Mouse (Mus musculus) embryonic facial prominence, embryonic 13.5 days (tissue): ENCODE results near the gene Inf2. TPM values are rescaled to one million over a fixed set of nuclear protein-coding genes. Genes with fewer than 3 reads are reported as not detected.

Experiments
- ATAC-seq: fragments of 200-750 bp; cut with Nextera tagmentation; 2 replicates; pipeline ENCODE4 v1.8.0; 2017; ENCODE audit warnings: low read depth; ENCODE audit not compliant: insufficient number of reproducible peaks, insufficient read depth, low FRiP score, low TSS enrichment
- H3K27ac ChIP-seq: fragments of 300-500 bp; sonication (generic); 2 replicates; pipeline ENCODE4 v1.5.1; 2015; ENCODE audit warnings: moderate library complexity, mild to moderate bottlenecking, inconsistent platforms
- H3K27me3 ChIP-seq: fragments of 300-500 bp; sonication (generic); 2 replicates; pipeline ENCODE4 v1.6.1; 2015; ENCODE audit warnings: mild to moderate bottlenecking, inconsistent platforms
- H3K36me3 ChIP-seq: fragments of 300-500 bp; sonication (generic); 2 replicates; pipeline ENCODE4 v1.6.1; 2015; ENCODE audit warnings: mild to moderate bottlenecking, inconsistent platforms
- H3K4me1 ChIP-seq: fragments of 300-500 bp; sonication (generic); 2 replicates; pipeline ENCODE4 v1.6.1; 2015; ENCODE audit warnings: inconsistent platforms
- H3K4me2 ChIP-seq: fragments of 300-500 bp; sonication (generic); 2 replicates; pipeline ENCODE4 v1.6.1; 2015; ENCODE audit warnings: moderate library complexity, mild to moderate bottlenecking, inconsistent platforms
- H3K4me3 ChIP-seq: fragments of 300-500 bp; sonication (generic); 2 replicates; pipeline ENCODE4 v1.5.1; 2015; ENCODE audit warnings: mild to moderate bottlenecking, inconsistent platforms
- H3K9ac ChIP-seq: fragments of 300-500 bp; sonication (generic); 2 replicates; pipeline ENCODE4 v1.6.1; 2015; ENCODE audit warnings: mild to moderate bottlenecking, inconsistent platforms
- H3K9me3 ChIP-seq: fragments of 300-500 bp; sonication (generic); 2 replicates; pipeline ENCODE4 v1.6.1; 2016; ENCODE audit warnings: inconsistent platforms
- WGBS: fragments of 180-500 bp; shearing (Covaris S2); methylation state at CpG from one replicate; pipeline ENCODE4 v1.1.7; 2015; ENCODE audit warnings: mixed read lengths; 5-methylcytosine and 5-hydroxymethylcytosine counted together
- polyA plus RNA-seq: library from polyadenylated mRNA; unstranded; fragments of >200 nt; fragmentation: Nextera tagmentation; extraction: Ambion mirVana; gene quantifications from 2 replicates; pipeline ENCODE4 v1.2.1, GENCODE M21; 2015

Inf2 gene
- polyA plus RNA-seq, 1 experiment from 2014 or later: 4.8 TPM

DNA sequence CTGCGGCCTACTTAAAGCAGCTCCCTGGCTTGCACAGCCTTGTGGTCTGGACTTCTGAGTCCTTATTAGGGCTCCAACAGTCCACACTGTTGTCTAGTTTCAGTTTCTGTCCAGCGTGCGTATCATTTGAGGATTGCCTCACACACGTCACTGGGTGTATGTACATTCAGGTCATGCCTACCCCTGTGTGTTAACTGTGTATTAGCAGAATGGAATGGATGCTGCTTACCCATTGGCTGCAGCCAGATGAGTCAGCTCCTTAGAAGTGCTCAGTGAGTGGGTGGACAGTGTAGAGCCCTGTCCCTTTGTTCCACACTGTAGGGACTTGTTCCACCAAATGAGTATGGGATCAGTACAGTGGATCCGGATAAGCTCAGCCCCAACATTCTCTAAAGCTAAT, 59.5 kb downstream of the Inf2 start:
- ATAC-seq: no peak
- peaks cover 63% of the 10 kb centered on the region for H3K36me3 ChIP-seq
- no peak overlapping the region for H3K4me3 ChIP-seq
- no peaks in the 10 kb centered on the region for H3K27me3 ChIP-seq
- 92% methylated on average over 5 of the region's 5 CpGs for WGBS
- H3K9ac ChIP-seq: no peak overlapping the region
- H3K4me2 ChIP-seq: no peak overlapping the region
- H3K4me1 ChIP-seq: peaks cover 20% of the 10 kb centered on the region
- H3K27ac ChIP-seq: no peak overlapping the region
- no peaks in the 10 kb centered on the region for H3K9me3 ChIP-seq

DNA sequence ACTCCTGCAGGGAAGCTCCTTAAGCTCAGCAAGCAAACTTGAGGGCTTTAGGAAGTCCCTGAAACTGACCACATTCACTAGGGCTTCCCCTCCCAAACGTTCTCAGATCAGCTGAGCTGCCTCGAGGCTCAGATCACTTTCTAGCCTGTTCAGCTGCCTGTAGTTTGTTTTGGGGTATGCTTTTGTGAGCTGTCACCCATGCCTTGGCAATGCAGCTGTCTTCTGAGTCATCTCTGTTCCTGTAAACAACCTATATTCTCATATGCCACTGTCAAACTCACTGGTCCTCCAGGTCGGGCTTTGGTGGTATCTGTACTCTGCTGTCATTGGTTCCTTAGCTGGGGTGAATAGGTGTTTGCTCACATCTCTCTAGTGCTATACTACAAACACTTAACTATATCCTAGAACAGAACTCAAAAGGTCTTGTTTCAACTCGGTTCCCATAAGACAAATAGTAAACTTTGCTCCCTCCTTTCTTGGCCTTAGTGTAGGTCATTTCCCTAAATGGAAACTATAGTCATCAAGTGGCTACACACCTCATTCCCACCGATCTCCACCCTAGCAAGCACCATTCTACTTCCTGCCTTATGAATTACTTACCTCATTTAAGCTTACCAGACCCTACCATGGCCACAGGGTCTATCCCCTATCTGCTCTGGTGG, 63.3 kb downstream of the Inf2 start:
- 72% methylated on average over 5 of the region's 5 CpGs for WGBS
- peaks cover 99% of the 10 kb centered on the region for H3K36me3 ChIP-seq
- no peak overlapping the region for H3K27ac ChIP-seq
- no peaks in the 10 kb centered on the region for H3K9me3 ChIP-seq
- H3K9ac ChIP-seq: no peak overlapping the region
- no peaks in the 10 kb centered on the region for H3K27me3 ChIP-seq
- H3K4me3 ChIP-seq: no peak overlapping the region
- no peaks in the 10 kb centered on the region; the same call in 1 of the 2 replicates for H3K4me1 ChIP-seq
- ATAC-seq: no peak
- H3K4me2 ChIP-seq: no peak overlapping the region

GRCm38 (mm10) chr12:112653157-112653824, 64.7 kb downstream of the Inf2 start:
- H3K4me1 ChIP-seq: no peaks in the 10 kb centered on the region
- no peak for ATAC-seq
- H3K27ac ChIP-seq: no peak overlapping the region
- no peaks in the 10 kb centered on the region for H3K9me3 ChIP-seq
- H3K4me3 ChIP-seq: no peak overlapping the region
- 57% methylated on average over 7 of the region's 7 CpGs for WGBS
- H3K9ac ChIP-seq: no peak overlapping the region
- H3K4me2 ChIP-seq: no peak overlapping the region
- H3K27me3 ChIP-seq: no peaks in the 10 kb centered on the region
- peaks cover 99% of the 10 kb centered on the region for H3K36me3 ChIP-seq

GRCm38 (mm10) chr12:112654076-112654475, 65.5 kb downstream of the Inf2 start:
- H3K36me3 ChIP-seq: peaks cover 99% of the 10 kb centered on the region

DNA sequence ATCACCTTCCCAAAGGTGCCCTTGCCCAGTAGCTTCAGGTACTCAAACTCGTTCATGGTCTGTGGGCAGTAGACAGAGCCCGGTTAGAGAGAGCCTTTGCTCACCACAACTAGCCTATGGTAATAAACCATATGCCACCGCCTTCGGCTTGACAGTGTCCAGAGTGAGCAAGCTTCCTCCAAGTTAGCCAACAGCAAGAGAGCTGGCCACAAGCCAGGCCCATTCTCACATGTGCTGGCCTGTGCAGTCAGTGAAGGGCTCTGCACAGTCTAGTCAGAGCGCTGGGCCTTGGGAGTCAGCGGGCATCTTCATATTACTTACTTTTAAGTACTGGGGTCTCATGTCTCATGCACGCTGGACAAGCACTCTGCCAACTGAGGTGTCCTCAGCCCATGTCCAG, 70.0 kb downstream of the Inf2 start:
- Histone ChIP-seq H3K9me3 (no peaks in the 10 kb centered on the region), H3K4me1 (peaks cover 36% of the 10 kb centered on the region), H3K36me3 (peaks cover 100% of the 10 kb centered on the region), H3K27me3 (no peaks in the 10 kb centered on the region), H3K4me3 (no peak overlapping the region), H3K9ac (no peak overlapping the region), H3K4me2 (no peak overlapping the region), H3K27ac (no peak overlapping the region)
- no peak for ATAC-seq
- WGBS: 96% methylated on average over 7 of the region's 7 CpGs

More at GRCm38 (mm10) chr12:112654076-112654475, 65.5 kb downstream of the Inf2 start:
- 0 out of 2 replicates have a peak overlapping the region, but pooled peaks have one; percentile 2 for H3K27ac ChIP-seq
- no peak overlapping the region for H3K4me3 ChIP-seq
- H3K9me3 ChIP-seq: no peaks in the 10 kb centered on the region
- 0 out of 2 replicates have a peak overlapping the region, but pooled peaks have one; percentile 6 for H3K9ac ChIP-seq
- H3K4me1 ChIP-seq: no peaks in the 10 kb centered on the region
- 88% methylated on average over 5 of the region's 5 CpGs for WGBS
- no peak for ATAC-seq
- no peak overlapping the region for H3K4me2 ChIP-seq
- H3K27me3 ChIP-seq: no peaks in the 10 kb centered on the region

GRCm38 (mm10) chr12:112659109-112659508, 70.5 kb downstream of the Inf2 start:
- 77% methylated on average over 6 of the region's 6 CpGs for WGBS
- Histone ChIP-seq H3K4me3 (no peak overlapping the region), H3K27ac (0 out of 2 replicates have a peak overlapping the region, but pooled peaks have one; percentile 92), H3K9ac (no peak overlapping the region), H3K4me2 (no peak overlapping the region), H3K4me1 (peaks cover 41% of the 10 kb centered on the region), H3K36me3 (peaks cover 98% of the 10 kb centered on the region), H3K27me3 (no peaks in the 10 kb centered on the region), H3K9me3 (no peaks in the 10 kb centered on the region)
- no peak for ATAC-seq

- H3K4me1 ChIP-seq: peaks cover 55% of the 10 kb centered on the region
These were observed 72.2 kb downstream of the Inf2 start for GRCm38 (mm10) chr12:112660576-112661326.

GRCm38 (mm10) chr12:112661327-112661605, 72.7 kb downstream of the Inf2 start:
- WGBS: 73% methylated on average over 3 of the region's 3 CpGs
- H3K27ac ChIP-seq: peak overlapping the region; percentile 92
- 0 out of 2 replicates have a peak overlapping the region, but pooled peaks have one; percentile 49 for H3K9ac ChIP-seq
- H3K4me3 ChIP-seq: no peak overlapping the region
- no peak for ATAC-seq
- H3K36me3 ChIP-seq: peaks cover 94% of the 10 kb centered on the region
- H3K9me3 ChIP-seq: no peaks in the 10 kb centered on the region
- peak overlapping the region; percentile 38 for H3K4me2 ChIP-seq
- no peaks in the 10 kb centered on the region for H3K27me3 ChIP-seq
- H3K4me1 ChIP-seq: peaks cover 60% of the 10 kb centered on the region

More at GRCm38 (mm10) chr12:112660576-112661326, 72.2 kb downstream of the Inf2 start:
- no peaks in the 10 kb centered on the region for H3K27me3 ChIP-seq
- H3K9me3 ChIP-seq: no peaks in the 10 kb centered on the region
- peaks cover 94% of the 10 kb centered on the region for H3K36me3 ChIP-seq
- H3K9ac ChIP-seq: peak overlapping the region; percentile 49; the same call in 1 of the 2 replicates
- ATAC-seq: peak; percentile 68
- H3K27ac ChIP-seq: peak overlapping the region; percentile 92
- WGBS: 43% methylated on average over 5 of the region's 5 CpGs
- peak overlapping the region; percentile 38 for H3K4me2 ChIP-seq
- H3K4me3 ChIP-seq: no peak overlapping the region

DNA sequence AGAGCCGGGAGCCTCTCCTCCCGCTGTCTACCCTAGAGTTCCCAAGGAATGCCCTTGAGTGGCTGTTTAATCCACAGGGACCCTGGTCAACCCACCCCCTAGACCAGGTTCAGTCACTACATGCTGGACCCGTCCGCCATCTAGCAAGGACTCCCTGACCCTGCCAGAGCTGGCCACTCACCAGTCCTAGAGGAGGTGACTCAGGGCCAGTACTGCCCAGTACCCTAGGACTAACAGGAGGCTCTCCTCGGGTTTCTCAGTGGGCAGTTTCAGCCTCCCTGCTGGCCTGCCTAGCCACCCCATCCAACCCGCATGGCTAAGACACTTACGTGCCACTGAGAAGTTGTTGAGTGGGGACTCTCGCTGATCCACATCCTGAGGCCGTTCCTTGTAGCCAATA, 73.3 kb downstream of the Inf2 start:
- Histone ChIP-seq H3K27ac (peak overlapping the region; percentile 92), H3K4me1 (peaks cover 66% of the 10 kb centered on the region), H3K9ac (0 out of 2 replicates have a peak overlapping the region, but pooled peaks have one; percentile 49), H3K27me3 (no peaks in the 10 kb centered on the region), H3K9me3 (no peaks in the 10 kb centered on the region), H3K4me3 (no peak overlapping the region), H3K4me2 (no peak overlapping the region), H3K36me3 (peaks cover 94% of the 10 kb centered on the region)
- 86% methylated on average over 9 of the region's 9 CpGs for WGBS
- no peak for ATAC-seq

DNA sequence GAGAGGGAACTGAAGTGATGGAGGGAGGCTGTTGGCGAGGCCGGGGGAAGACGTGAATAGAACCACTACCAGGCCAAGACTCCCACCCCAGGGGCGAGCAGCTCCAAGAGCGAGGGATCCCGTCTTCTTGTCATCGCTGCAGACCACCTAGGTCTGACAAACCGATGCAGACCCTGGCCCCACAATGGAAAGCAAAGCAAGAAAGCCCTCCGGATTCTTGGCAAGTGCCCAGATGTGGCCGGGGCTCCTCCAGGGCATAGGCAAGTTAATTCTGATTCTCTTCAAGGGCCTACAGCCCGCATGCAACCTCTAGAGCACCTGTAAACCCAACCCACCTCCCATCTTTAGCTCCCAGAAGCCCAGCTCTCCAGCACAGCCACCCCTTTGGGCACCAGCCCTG, 74.7 kb downstream of the Inf2 start:
- no peak overlapping the region for H3K4me2 ChIP-seq
- peak overlapping the region; percentile 56; the same call in 1 of the 2 replicates for H3K27ac ChIP-seq
- peaks cover 94% of the 10 kb centered on the region for H3K36me3 ChIP-seq
- H3K9me3 ChIP-seq: no peaks in the 10 kb centered on the region
- peaks cover 76% of the 10 kb centered on the region for H3K4me1 ChIP-seq
- 0 out of 2 replicates have a peak overlapping the region, but pooled peaks have one; percentile 12 for H3K9ac ChIP-seq
- H3K27me3 ChIP-seq: no peaks in the 10 kb centered on the region
- no peak for ATAC-seq
- no peak overlapping the region for H3K4me3 ChIP-seq
- 85% methylated on average over 11 of the region's 11 CpGs for WGBS

DNA sequence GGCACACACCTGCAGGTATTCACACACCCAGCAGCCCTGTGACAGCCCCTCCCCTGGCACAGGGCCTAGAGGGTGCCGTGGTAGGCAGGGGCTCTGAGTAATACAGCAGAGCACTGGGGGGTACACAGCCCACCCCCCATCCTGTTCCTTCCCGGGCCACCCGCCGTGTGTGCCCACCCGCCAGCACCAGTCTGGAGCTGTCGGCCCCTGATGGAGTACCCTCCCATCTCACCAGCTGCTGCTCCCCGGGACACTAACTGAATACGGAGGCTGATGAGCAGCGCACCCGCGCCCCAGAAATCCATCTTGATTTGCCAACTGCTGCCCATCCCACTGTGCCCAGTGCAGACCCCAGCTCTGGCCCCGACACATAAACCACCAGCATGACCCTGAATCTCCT, 75.1 kb downstream of the Inf2 start:
- peaks cover 76% of the 10 kb centered on the region for H3K4me1 ChIP-seq
- no peak overlapping the region for H3K4me3 ChIP-seq
- 88% methylated on average over 12 of the region's 12 CpGs for WGBS
- H3K4me2 ChIP-seq: no peak overlapping the region
- ATAC-seq: no peak
- no peak overlapping the region for H3K27ac ChIP-seq
- H3K36me3 ChIP-seq: peaks cover 94% of the 10 kb centered on the region
- no peaks in the 10 kb centered on the region for H3K9me3 ChIP-seq
- H3K27me3 ChIP-seq: no peaks in the 10 kb centered on the region
- H3K9ac ChIP-seq: 0 out of 2 replicates have a peak overlapping the region, but pooled peaks have one; percentile 12
